Comparison of ENCODE assay signal across 26 mouse cellular contexts in the genomic region with DNA sequence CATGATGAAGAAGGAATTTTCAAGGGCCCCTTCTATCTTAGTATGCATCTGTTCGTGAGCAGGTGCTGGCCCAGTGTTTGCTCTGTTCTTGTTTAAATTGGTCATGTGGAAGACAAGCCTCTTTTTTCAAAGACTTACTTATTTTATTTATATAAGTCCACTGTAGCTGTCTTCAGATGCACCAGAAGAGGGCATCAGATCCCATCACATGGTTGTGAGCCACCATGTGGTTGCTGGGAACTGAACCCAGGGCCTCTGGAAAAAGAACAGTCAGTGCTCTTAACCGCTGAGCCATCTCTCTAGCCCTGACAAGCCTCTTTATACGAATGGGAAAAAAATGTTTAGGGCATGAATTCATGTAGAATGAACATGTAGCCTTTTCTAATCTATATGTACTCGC. TPM values are rescaled to one million over a fixed set of nuclear protein-coding genes. Genes with fewer than 3 reads are reported as not detected.
DNase-seq lines count a peak whose midpoint lies in the region; ATAC-seq and TF ChIP-seq lines count a peak whose summit lies in the region.
"Had no signal": no experiment of that assay in that cellular context is flagged by ENCODE, and none has a peak within 500 bp of the region (broad histone marks: within the 10 kb centered on the region; RNA-seq: fewer than 3 reads in every experiment).

No protein-coding gene starts in this region.

- WGBS in heart, embryonic 15.5 days, result 91% methylated on average over 4 of the region's 4 CpGs
- 93% methylated on average over 4 of the region's 4 CpGs for WGBS in neural tube, embryonic 13.5 days
- 97% methylated on average over 4 of the region's 4 CpGs for WGBS in neural tube, embryonic 15.5 days
- 96% methylated on average over 4 of the region's 4 CpGs for WGBS in midbrain, embryonic 15.5 days

- intact Hi-C loops in left cerebral cortex, adult 2 months (cut with DNase I), result loop anchor here (5.0 kb wide), 1 partner anchor 43 kb away; no protein-coding TSS in a partner anchor

- peaks cover 20% of the 10 kb centered on the region for H3K36me3 ChIP-seq in heart, embryonic 15.5 days
- no peaks in the 10 kb centered on the region; the same call in 1 of the 2 replicates for H3K36me3 ChIP-seq in neural tube, embryonic 13.5 days
- H3K36me3 ChIP-seq in neural tube, embryonic 15.5 days, result no peaks in the 10 kb centered on the region
- H3K36me3 ChIP-seq in midbrain, embryonic 15.5 days (replicated peaks), result no peaks in the 10 kb centered on the region

- peaks cover 16% of the 10 kb centered on the region for H3K4me1 ChIP-seq in heart, embryonic 15.5 days (replicated peaks)
- H3K4me1 ChIP-seq in neural tube, embryonic 13.5 days (replicated peaks), result peaks cover 19% of the 10 kb centered on the region
- H3K4me1 ChIP-seq in neural tube, embryonic 15.5 days, result peaks cover 9% of the 10 kb centered on the region
- H3K4me1 ChIP-seq in midbrain, embryonic 15.5 days, result peaks cover 9% of the 10 kb centered on the region

- no peak overlapping the region for H3K9ac ChIP-seq in heart, embryonic 15.5 days
- H3K9ac ChIP-seq in neural tube, embryonic 13.5 days, result no peak overlapping the region
- no peak overlapping the region for H3K9ac ChIP-seq in neural tube, embryonic 15.5 days (replicated peaks)
- H3K9ac ChIP-seq in midbrain, embryonic 15.5 days, result no peak overlapping the region
- H3K9ac ChIP-seq: embryonic facial prominence, embryonic 13.5 days; hindbrain, embryonic 14.5 days; kidney, embryonic 15.5 days had no signal

- H3K4me3 ChIP-seq in heart, embryonic 15.5 days, result no peak overlapping the region
- no peak overlapping the region for H3K4me3 ChIP-seq in left cerebral cortex, adult 2 months
- H3K4me3 ChIP-seq in neural tube, embryonic 13.5 days, result no peak overlapping the region
- no peak overlapping the region for H3K4me3 ChIP-seq in neural tube, embryonic 15.5 days (replicated peaks)
- no peak overlapping the region for H3K4me3 ChIP-seq in midbrain, embryonic 15.5 days

- no peak overlapping the region for H3K27ac ChIP-seq in heart, embryonic 15.5 days
- no peak overlapping the region for H3K27ac ChIP-seq in left cerebral cortex, adult 2 months
- no peak overlapping the region for H3K27ac ChIP-seq in neural tube, embryonic 13.5 days (replicated peaks)
- no peak overlapping the region for H3K27ac ChIP-seq in neural tube, embryonic 15.5 days (replicated peaks)
- no peak overlapping the region for H3K27ac ChIP-seq in midbrain, embryonic 15.5 days
- H3K27ac ChIP-seq: embryonic facial prominence, embryonic 13.5 days; hindbrain, embryonic 14.5 days; intestine, embryonic 15.5 days; kidney, embryonic 15.5 days had no signal

- H3K4me2 ChIP-seq in heart, embryonic 15.5 days, result peak overlapping the region; percentile 74
- H3K4me2 ChIP-seq in neural tube, embryonic 13.5 days, result peak overlapping the region; percentile 63; the same call in 1 of the 2 replicates
- H3K4me2 ChIP-seq in neural tube, embryonic 15.5 days, result no peak overlapping the region
- no peak overlapping the region for H3K4me2 ChIP-seq in midbrain, embryonic 15.5 days

- no peaks in the 10 kb centered on the region for H3K9me3 ChIP-seq in heart, embryonic 15.5 days (replicated peaks)
- H3K9me3 ChIP-seq in neural tube, embryonic 13.5 days, result no peaks in the 10 kb centered on the region; the same call in 1 of the 2 replicates
- H3K9me3 ChIP-seq in neural tube, embryonic 15.5 days (replicated peaks), result no peaks in the 10 kb centered on the region
- H3K9me3 ChIP-seq in midbrain, embryonic 15.5 days, result no peaks in the 10 kb centered on the region
- H3K9me3 ChIP-seq: embryonic facial prominence, embryonic 13.5 days; intestine, embryonic 15.5 days; kidney, embryonic 15.5 days had no signal

- no peak for DNase-seq in heart, postnatal 4 days
- DNase-seq in left cerebral cortex, adult 2 months (ENCODE audit: extremely low spot score in 1 of 2, low spot score in 2 of 2), result no peak
- no peak for DNase-seq in left cerebral cortex, adult 18-20 months (ENCODE audit: low spot score in 2 of 2)
- no peak for DNase-seq in urinary bladder, postnatal 25 days (ENCODE audit: low spot score)
- DNase-seq: adrenal gland, postnatal 36 days; cerebellum, adult 11-12 months; cerebellum, postnatal 14 days; gastrocnemius, postnatal 25 days; heart, postnatal 10 days; layer of hippocampus, postnatal 36 days; lung, adult 2 months; thymus, postnatal 14 days had no signal

- peak; percentile 13 for TF ChIP-seq CTCF in left cerebral cortex, adult 2 months (IDR thresholded peaks at IDR 0.05)

- no peaks in the 10 kb centered on the region for H3K27me3 ChIP-seq in heart, embryonic 15.5 days
- no peaks in the 10 kb centered on the region for H3K27me3 ChIP-seq in neural tube, embryonic 13.5 days
- H3K27me3 ChIP-seq in neural tube, embryonic 15.5 days (replicated peaks), result no peaks in the 10 kb centered on the region
- no peaks in the 10 kb centered on the region for H3K27me3 ChIP-seq in midbrain, embryonic 15.5 days (replicated peaks)
- H3K27me3 ChIP-seq: embryonic facial prominence, embryonic 13.5 days; intestine, embryonic 15.5 days; kidney, embryonic 15.5 days had no signal

- ATAC-seq in heart, embryonic 15.5 days (replicated peaks; ENCODE audit: insufficient number of reproducible peaks, insufficient read depth, low FRiP score, low read depth), result no peak
- ATAC-seq in neural tube, embryonic 13.5 days (ENCODE audit: low read depth), result no peak
- no peak for ATAC-seq in neural tube, embryonic 15.5 days (ENCODE audit: low FRiP score)
- no peak for ATAC-seq in midbrain, embryonic 15.5 days (replicated peaks)
- ATAC-seq: forebrain, embryonic 14.5 days; intestine, embryonic 15.5 days; midbrain, embryonic 16.5 days had no signal

RNA-seq across cellular contexts. Expression of gene Acot2, which starts 1.7 kb away (rescaled TPM):
- polyA plus RNA-seq in heart, embryonic 15.5 days (2015; fragmentation: Nextera tagmentation; extraction: Ambion mirVana), result 65.8 and 78.0 TPM in 2 replicates
- total RNA-seq in heart, postnatal 4 days (2021), result 100 to 1,000 TPM; 204 to 209 TPM
- total RNA-seq in left cerebral cortex, adult 2 months (2021), result 10 to 100 TPM in 1 of 2 experiments, 1 to 10 TPM in 1; 9.5 to 10.4 TPM
- total RNA-seq in left cerebral cortex, adult 18-20 months (2021), result 10 to 100 TPM in 1 of 2 experiments, 1 to 10 TPM in 1; 9.9 to 10.9 TPM
- 15.0 and 17.8 TPM in 2 replicates for polyA plus RNA-seq in neural tube, embryonic 13.5 days (2015; fragmentation: Nextera tagmentation; extraction: Ambion mirVana)
- polyA plus RNA-seq in neural tube, embryonic 15.5 days (2015; fragmentation: Nextera tagmentation; extraction: Ambion mirVana), result 13.3 and 16.6 TPM in 2 replicates
- 11.8 and 13.4 TPM in 2 replicates for polyA plus RNA-seq in midbrain, embryonic 15.5 days (2015; fragmentation: Nextera tagmentation; extraction: Ambion mirVana)

RNA-seq across cellular contexts. Expression of gene Heatr4, which starts 4.7 kb away (rescaled TPM):
- not detected in 2 replicates for polyA plus RNA-seq in heart, embryonic 15.5 days (2015; fragmentation: Nextera tagmentation; extraction: Ambion mirVana)
- under 1 TPM in 1 of 2 experiments, not detected in 1; 0.09 TPM for total RNA-seq in heart, postnatal 4 days (2021)
- total RNA-seq in left cerebral cortex, adult 2 months (2021), result not detected
- total RNA-seq in left cerebral cortex, adult 18-20 months (2021), result not detected
- polyA plus RNA-seq in neural tube, embryonic 13.5 days (2015; fragmentation: Nextera tagmentation; extraction: Ambion mirVana), result not detected in 2 replicates
- not detected in 2 replicates for polyA plus RNA-seq in neural tube, embryonic 15.5 days (2015; fragmentation: Nextera tagmentation; extraction: Ambion mirVana)
- polyA plus RNA-seq in midbrain, embryonic 15.5 days (2015; fragmentation: Nextera tagmentation; extraction: Ambion mirVana), result 0.09 TPM in 1 of 2 replicates, not detected in the other
- total RNA-seq: adrenal gland, postnatal 36 days; ES-E14; gastrocnemius, postnatal 25 days; layer of hippocampus, postnatal 36 days; left cerebral cortex, postnatal 36 days; liver, adult 2 months; megakaryocyte, adult 5-6 weeks had no signal
- polyA plus RNA-seq: embryonic facial prominence, embryonic 13.5 days; forebrain, embryonic 14.5 days; hindbrain, embryonic 14.5 days; intestine, embryonic 15.5 days; kidney, embryonic 15.5 days; liver, adult 2 months; lung, adult 2 months; midbrain, embryonic 16.5 days had no signal

RNA-seq across cellular contexts. Expression of gene Acot1, which starts 19.9 kb away (rescaled TPM):
- polyA plus RNA-seq in heart, embryonic 15.5 days (2015; fragmentation: Nextera tagmentation; extraction: Ambion mirVana), result 27.7 and 29.8 TPM in 2 replicates
- total RNA-seq in heart, postnatal 4 days (2021), result 100 to 1,000 TPM; 161 to 177 TPM
- total RNA-seq in left cerebral cortex, adult 2 months (2021), result 10 to 100 TPM; 12.8 to 13.3 TPM
- total RNA-seq in left cerebral cortex, adult 18-20 months (2021), result 10 to 100 TPM; 15.4 to 17.8 TPM
- 86.3 and 101 TPM in 2 replicates for polyA plus RNA-seq in neural tube, embryonic 13.5 days (2015; fragmentation: Nextera tagmentation; extraction: Ambion mirVana)
- polyA plus RNA-seq in neural tube, embryonic 15.5 days (2015; fragmentation: Nextera tagmentation; extraction: Ambion mirVana), result 71.2 and 78.4 TPM in 2 replicates
- 69.7 and 83.0 TPM in 2 replicates for polyA plus RNA-seq in midbrain, embryonic 15.5 days (2015; fragmentation: Nextera tagmentation; extraction: Ambion mirVana)

RNA-seq across cellular contexts. Expression of gene Riox1, which starts 39.0 kb away (rescaled TPM):
- 7.9 and 10.2 TPM in 2 replicates for polyA plus RNA-seq in heart, embryonic 15.5 days (2015; fragmentation: Nextera tagmentation; extraction: Ambion mirVana)
- total RNA-seq in heart, postnatal 4 days (2021), result 10 to 100 TPM; 10.6 to 10.8 TPM
- 10 to 100 TPM; 18.5 to 18.8 TPM for total RNA-seq in left cerebral cortex, adult 2 months (2021)
- total RNA-seq in left cerebral cortex, adult 18-20 months (2021), result 10 to 100 TPM; 18.0 to 20.1 TPM
- polyA plus RNA-seq in neural tube, embryonic 13.5 days (2015; fragmentation: Nextera tagmentation; extraction: Ambion mirVana), result 11.2 and 12.4 TPM in 2 replicates
- 11.7 and 11.9 TPM in 2 replicates for polyA plus RNA-seq in neural tube, embryonic 15.5 days (2015; fragmentation: Nextera tagmentation; extraction: Ambion mirVana)
- 10.6 and 12.7 TPM in 2 replicates for polyA plus RNA-seq in midbrain, embryonic 15.5 days (2015; fragmentation: Nextera tagmentation; extraction: Ambion mirVana)

RNA-seq across cellular contexts. Expression of gene Acot4, which starts 48.8 kb away (rescaled TPM):
- 0.16 and 0.29 TPM in 2 replicates for polyA plus RNA-seq in heart, embryonic 15.5 days (2015; fragmentation: Nextera tagmentation; extraction: Ambion mirVana)
- 1 to 10 TPM; 1.3 to 1.5 TPM for total RNA-seq in heart, postnatal 4 days (2021)
- total RNA-seq in left cerebral cortex, adult 2 months (2021), result 1 to 10 TPM; 2.3 to 2.9 TPM
- total RNA-seq in left cerebral cortex, adult 18-20 months (2021), result 1 to 10 TPM; 2.4 to 2.7 TPM
- polyA plus RNA-seq in neural tube, embryonic 13.5 days (2015; fragmentation: Nextera tagmentation; extraction: Ambion mirVana), result 0.18 and 0.24 TPM in 2 replicates
- 0.55 and 1.2 TPM in 2 replicates for polyA plus RNA-seq in neural tube, embryonic 15.5 days (2015; fragmentation: Nextera tagmentation; extraction: Ambion mirVana)
- polyA plus RNA-seq in midbrain, embryonic 15.5 days (2015; fragmentation: Nextera tagmentation; extraction: Ambion mirVana), result 0.27 and 0.71 TPM in 2 replicates

Comparison
In these comparisons a context has a peak if more than half of its experiments do, and no peak if none do; other contexts are left out.
1. H3K4me2 ChIP-seq: peak in heart, embryonic 15.5 days (single experiment) and neural tube, embryonic 13.5 days (single experiment); none in neural tube, embryonic 15.5 days (single experiment) and midbrain, embryonic 15.5 days (single experiment).